Mouse (Mus musculus): Measurements from ENCODE around the gene Bola2. TPM values are rescaled to one million over a fixed set of nuclear protein-coding genes. Genes with fewer than 3 reads are reported as not detected.

The Bola2 gene
- polyA plus RNA-seq, 2 experiments = 50.4 to 122 TPM

DNA sequence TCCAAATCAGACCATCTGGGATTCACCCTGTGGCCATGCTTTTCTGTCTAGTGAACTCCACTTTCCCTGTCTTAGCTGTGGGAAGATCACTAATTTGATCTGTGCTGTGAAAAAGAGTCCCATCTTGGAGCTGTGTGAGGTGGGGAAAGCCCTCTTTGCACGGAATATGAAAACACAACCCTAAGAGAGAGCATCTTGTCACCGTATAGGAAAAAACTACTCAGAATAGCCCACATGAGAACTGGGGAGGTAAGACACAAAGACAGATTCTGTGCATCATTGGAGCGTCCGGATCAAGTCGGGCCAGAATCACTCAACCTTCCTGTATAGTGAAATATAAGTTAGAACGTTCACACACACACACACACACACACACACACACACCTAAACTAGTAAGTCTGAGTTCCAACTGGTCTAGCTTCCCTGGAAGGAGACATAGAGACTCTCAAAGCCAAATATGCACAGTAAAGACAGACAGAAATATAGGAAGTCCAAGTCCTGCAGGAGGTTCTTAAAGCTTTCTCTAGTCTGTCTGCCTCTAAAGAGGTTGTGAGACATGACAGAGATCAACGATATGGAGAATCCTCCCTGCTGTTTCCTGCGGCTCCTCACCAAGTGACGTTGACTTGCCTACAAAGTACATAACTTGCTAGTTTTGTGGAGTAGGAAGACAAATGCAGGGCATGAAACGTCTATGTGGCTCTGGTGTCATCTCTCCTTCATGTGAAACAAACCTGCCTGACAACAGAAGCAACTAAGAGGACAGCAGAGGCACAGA lies 13.2 kb downstream of the Bola2 start:
- no peak overlapping the region for H3K4me3 ChIP-seq (replicated peaks; ENCODE audit: low read length)
- DNase-seq (ENCODE audit: low spot score) = no peak
- no peak overlapping the region for H3K4me2 ChIP-seq (replicated peaks; ENCODE audit: low read depth, low read length, severe bottlenecking)
- no peak for ATAC-seq (ENCODE audit: low FRiP score, low read depth)
- no peak overlapping the region for H3K27ac ChIP-seq (replicated peaks; ENCODE audit: low read depth, low read length)
- no peak overlapping the region for H3K9ac ChIP-seq (ENCODE audit: low read depth, low read length, severe bottlenecking)
- H3K36me3 ChIP-seq (ENCODE audit: control insufficient read depth, insufficient read depth, low read length) = no peaks in the 10 kb centered on the region
- no peaks in the 10 kb centered on the region for H3K9me3 ChIP-seq (ENCODE audit: control insufficient read depth, low read length)
- TF ChIP-seq POLR2A (IDR thresholded peaks at IDR 0.05; ENCODE audit: borderline replicate concordance, extremely low read depth, insufficient read depth, insufficient read length) = no peak
- no peaks in the 10 kb centered on the region for H3K27me3 ChIP-seq (ENCODE audit: control insufficient read depth, insufficient read depth, low read length)
- 85% methylated on average over 10 of the region's 10 CpGs for WGBS
- peaks cover 7% of the 10 kb centered on the region; the same call in 1 of the 2 replicates for H3K4me1 ChIP-seq (ENCODE audit: control insufficient read depth, insufficient read depth, low read length)

GRCm38 (mm10) chr7:126710266-126710665 lies 15.1 kb downstream of the Bola2 start:
- Histone ChIP-seq H3K4me1 (ENCODE audit: control insufficient read depth, insufficient read depth, low read length) (no peaks in the 10 kb centered on the region), H3K9ac (ENCODE audit: low read depth, low read length, severe bottlenecking) (no peak overlapping the region), H3K4me3 (replicated peaks; ENCODE audit: low read length) (no peak overlapping the region), H3K27me3 (ENCODE audit: control insufficient read depth, insufficient read depth, low read length) (no peaks in the 10 kb centered on the region), H3K27ac (replicated peaks; ENCODE audit: low read depth, low read length) (no peak overlapping the region), H3K9me3 (ENCODE audit: control insufficient read depth, low read length) (no peaks in the 10 kb centered on the region), H3K36me3 (ENCODE audit: control insufficient read depth, insufficient read depth, low read length) (no peaks in the 10 kb centered on the region), H3K4me2 (replicated peaks; ENCODE audit: low read depth, low read length, severe bottlenecking) (no peak overlapping the region)
- no peak for TF ChIP-seq POLR2A (IDR thresholded peaks at IDR 0.05; ENCODE audit: borderline replicate concordance, extremely low read depth, insufficient read depth, insufficient read length)
- no peak for DNase-seq (ENCODE audit: low spot score)
- 59% methylated on average over 4 of the region's 4 CpGs for WGBS
- ATAC-seq (ENCODE audit: low FRiP score, low read depth) = no peak

DNA sequence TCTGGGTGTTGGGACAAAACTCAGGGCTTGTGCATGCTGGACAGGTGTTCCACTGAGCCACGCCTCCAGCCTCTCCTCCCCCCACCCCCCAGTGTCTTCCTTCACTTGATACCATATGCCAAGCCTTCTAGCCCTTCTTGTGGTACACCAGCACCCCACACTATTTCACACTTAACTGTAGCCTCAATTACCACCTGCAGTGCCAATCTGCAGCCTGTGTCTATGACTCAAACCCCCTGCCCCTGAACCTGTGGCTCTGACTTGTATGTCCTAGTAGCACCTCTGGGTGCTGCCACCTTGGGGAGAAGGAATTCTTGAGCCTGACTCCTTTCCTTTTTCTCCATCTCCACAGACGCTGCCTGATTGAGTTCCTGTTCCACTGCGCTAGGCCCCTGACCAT lies 16.7 kb downstream of the Bola2 start:
- Histone ChIP-seq H3K36me3 (ENCODE audit: control insufficient read depth, insufficient read depth, low read length) (no peaks in the 10 kb centered on the region), H3K9ac (ENCODE audit: low read depth, low read length, severe bottlenecking) (no peak overlapping the region), H3K4me3 (replicated peaks; ENCODE audit: low read length) (no peak overlapping the region), H3K27ac (replicated peaks; ENCODE audit: low read depth, low read length) (no peak overlapping the region), H3K4me2 (replicated peaks; ENCODE audit: low read depth, low read length, severe bottlenecking) (no peak overlapping the region), H3K27me3 (ENCODE audit: control insufficient read depth, insufficient read depth, low read length) (no peaks in the 10 kb centered on the region), H3K4me1 (ENCODE audit: control insufficient read depth, insufficient read depth, low read length) (no peaks in the 10 kb centered on the region), H3K9me3 (ENCODE audit: control insufficient read depth, low read length) (no peaks in the 10 kb centered on the region)
- ATAC-seq (ENCODE audit: low FRiP score, low read depth) = no peak
- whole genome bisulfite sequencing = 72% methylated on average over 3 of the region's 3 CpGs
- no peak for DNase-seq (ENCODE audit: low spot score)
- TF ChIP-seq POLR2A (IDR thresholded peaks at IDR 0.05; ENCODE audit: borderline replicate concordance, extremely low read depth, insufficient read depth, insufficient read length) = no peak

GRCm38 (mm10) chr7:126715679-126716078 lies 20.5 kb downstream of the Bola2 start:
- TF ChIP-seq POLR2A (IDR thresholded peaks at IDR 0.05; ENCODE audit: borderline replicate concordance, extremely low read depth, insufficient read depth, insufficient read length) = no peak
- H3K27ac ChIP-seq (replicated peaks; ENCODE audit: low read depth, low read length) = no peak overlapping the region
- no peak overlapping the region for H3K4me2 ChIP-seq (replicated peaks; ENCODE audit: low read depth, low read length, severe bottlenecking)
- H3K9ac ChIP-seq (ENCODE audit: low read depth, low read length, severe bottlenecking) = no peak overlapping the region
- ATAC-seq (ENCODE audit: low FRiP score, low read depth) (no peak), DNase-seq (ENCODE audit: low spot score) (no peak)
- H3K9me3 ChIP-seq (ENCODE audit: control insufficient read depth, low read length) = no peaks in the 10 kb centered on the region
- no peak overlapping the region for H3K4me3 ChIP-seq (replicated peaks; ENCODE audit: low read length)
- no peaks in the 10 kb centered on the region for H3K4me1 ChIP-seq (ENCODE audit: control insufficient read depth, insufficient read depth, low read length)
- H3K27me3 ChIP-seq (ENCODE audit: control insufficient read depth, insufficient read depth, low read length) = no peaks in the 10 kb centered on the region
- WGBS = 78% methylated on average over 4 of the region's 4 CpGs
- H3K36me3 ChIP-seq (ENCODE audit: control insufficient read depth, insufficient read depth, low read length) = no peaks in the 10 kb centered on the region

DNA sequence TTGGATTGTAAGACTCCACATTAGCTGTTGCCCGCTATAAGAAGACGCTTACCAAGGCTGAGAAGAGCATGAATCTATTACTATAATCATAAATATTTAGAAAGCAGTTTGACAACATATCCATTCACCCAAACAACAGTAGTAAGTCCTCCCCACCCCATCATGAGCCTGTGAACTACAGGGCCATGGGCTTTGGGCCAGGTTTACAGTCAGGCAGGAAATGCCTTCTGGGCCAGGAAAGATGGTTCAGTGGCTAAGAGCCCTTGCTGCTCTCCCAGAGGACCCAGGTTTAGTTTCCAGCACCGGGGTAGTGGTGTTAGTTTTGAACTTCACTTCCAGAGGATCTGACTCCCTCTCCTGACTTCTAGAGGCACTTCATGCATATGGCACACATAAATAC lies 22.4 kb downstream of the Bola2 start:
- H3K9ac ChIP-seq (ENCODE audit: low read depth, low read length, severe bottlenecking) = no peak overlapping the region
- no peaks in the 10 kb centered on the region for H3K4me1 ChIP-seq (ENCODE audit: control insufficient read depth, insufficient read depth, low read length)
- H3K4me3 ChIP-seq (replicated peaks; ENCODE audit: low read length) = no peak overlapping the region
- no peak for ATAC-seq (ENCODE audit: low FRiP score, low read depth)
- no peak for TF ChIP-seq POLR2A (IDR thresholded peaks at IDR 0.05; ENCODE audit: borderline replicate concordance, extremely low read depth, insufficient read depth, insufficient read length)
- H3K27ac ChIP-seq (replicated peaks; ENCODE audit: low read depth, low read length) = no peak overlapping the region
- H3K36me3 ChIP-seq (ENCODE audit: control insufficient read depth, insufficient read depth, low read length) = no peaks in the 10 kb centered on the region
- no peak for DNase-seq (ENCODE audit: low spot score)
- no peaks in the 10 kb centered on the region for H3K9me3 ChIP-seq (ENCODE audit: control insufficient read depth, low read length)
- H3K4me2 ChIP-seq (replicated peaks; ENCODE audit: low read depth, low read length, severe bottlenecking) = no peak overlapping the region
- H3K27me3 ChIP-seq (ENCODE audit: control insufficient read depth, insufficient read depth, low read length) = no peaks in the 10 kb centered on the region
- WGBS = 89% methylated on average over 3 of the region's 3 CpGs

Measured in limb, embryonic 14.5 days (tissue).